Mouse (Mus musculus): ENCODE results near the gene Rmnd5a.

Gene Rmnd5a

DNA sequence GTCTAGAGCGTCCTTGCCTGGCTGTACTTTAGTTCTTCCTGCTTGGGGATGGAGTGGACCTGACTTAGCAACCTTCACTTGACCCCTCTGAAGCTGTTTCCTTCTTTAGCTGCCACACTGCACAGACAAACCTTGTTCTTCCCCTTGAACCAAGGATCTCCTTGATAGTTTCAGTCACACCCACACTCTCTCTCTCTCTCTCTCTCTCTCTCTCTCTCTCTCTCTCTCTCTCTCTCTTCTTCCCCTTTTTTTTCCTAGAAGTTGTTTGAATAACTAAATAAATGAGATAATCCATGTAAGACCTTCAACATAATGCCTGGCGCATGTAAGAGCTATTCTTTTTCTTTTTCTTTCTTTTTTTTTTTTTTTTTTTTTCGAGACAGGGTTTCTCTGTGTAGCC lies 1.7 kb upstream of the Rmnd5a start:
- DNase-seq (ENCODE audit: low spot score in 2 of 2) = no peak

DNA sequence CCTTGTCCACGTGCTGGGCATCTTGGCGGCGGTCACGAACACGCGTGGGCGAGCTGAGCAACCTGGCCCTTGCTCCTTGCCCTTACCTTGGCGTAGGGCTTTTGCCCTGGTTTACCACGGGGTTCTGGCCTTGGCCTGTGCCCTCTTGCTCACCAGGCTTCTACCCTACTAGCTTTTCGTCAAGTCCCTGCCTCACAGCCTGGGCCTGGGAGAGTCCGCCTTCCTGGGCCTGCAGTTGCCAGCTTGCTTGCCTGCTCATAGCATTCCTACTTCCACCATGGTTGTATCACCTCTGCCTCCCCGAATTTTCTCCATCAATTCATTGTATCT lies 779 bp upstream of the Rmnd5a start:
- DNase-seq (ENCODE audit: low spot score in 2 of 2) = no peak

DNA sequence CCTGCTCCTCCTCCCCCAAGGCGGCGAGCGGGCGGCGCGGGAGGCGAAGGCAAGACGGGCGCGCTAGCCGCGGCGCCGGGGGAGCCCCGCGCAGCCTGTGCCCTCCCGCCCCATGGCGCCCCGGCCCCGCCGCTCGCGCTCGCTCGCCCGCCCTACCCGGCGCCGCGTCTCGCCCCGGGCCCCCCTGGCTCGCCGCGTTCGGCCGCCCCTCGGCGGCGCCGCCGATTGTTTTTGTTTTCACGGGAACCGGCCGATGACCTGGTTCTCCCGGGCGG lies 283 bp downstream of the Rmnd5a start:
- no peak for DNase-seq (ENCODE audit: low spot score in 2 of 2)

DNA sequence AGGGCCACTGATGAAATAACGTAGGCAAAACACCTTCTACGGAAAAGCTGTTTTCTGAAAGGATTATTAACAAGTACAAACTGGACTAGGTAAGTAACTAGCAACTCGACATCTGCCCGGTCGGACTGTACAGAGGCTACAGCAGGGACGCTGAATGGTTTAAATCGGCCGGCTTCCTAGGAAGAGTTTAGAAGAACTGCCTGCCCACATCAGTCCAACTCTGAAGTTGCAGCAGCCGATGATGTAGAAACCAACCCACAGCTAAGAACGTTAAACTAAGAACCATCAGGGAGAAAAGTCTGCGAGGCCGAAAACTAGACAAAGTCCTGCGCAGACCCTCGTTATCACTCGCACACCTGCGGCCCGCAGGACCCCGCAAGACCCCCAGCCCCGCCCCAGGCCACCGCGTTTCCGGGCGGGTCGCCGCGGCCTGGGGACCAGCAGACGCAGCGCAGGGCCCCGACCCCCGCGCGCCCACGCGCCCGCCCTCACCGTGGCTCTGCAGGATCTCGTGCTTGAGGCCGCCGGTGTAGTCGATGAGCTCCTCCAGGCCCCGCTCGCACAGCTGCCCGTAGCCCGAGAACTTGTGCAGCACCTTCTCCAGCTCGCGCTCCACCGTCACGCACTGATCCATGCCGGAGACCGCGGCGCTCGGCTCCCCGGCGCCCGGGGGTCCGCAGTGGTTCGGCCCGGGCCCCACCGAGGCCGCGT lies 776 bp downstream of the Rmnd5a start:
- peak; percentile 47 to 50 for DNase-seq (ENCODE audit: low spot score in 2 of 2)

DNA sequence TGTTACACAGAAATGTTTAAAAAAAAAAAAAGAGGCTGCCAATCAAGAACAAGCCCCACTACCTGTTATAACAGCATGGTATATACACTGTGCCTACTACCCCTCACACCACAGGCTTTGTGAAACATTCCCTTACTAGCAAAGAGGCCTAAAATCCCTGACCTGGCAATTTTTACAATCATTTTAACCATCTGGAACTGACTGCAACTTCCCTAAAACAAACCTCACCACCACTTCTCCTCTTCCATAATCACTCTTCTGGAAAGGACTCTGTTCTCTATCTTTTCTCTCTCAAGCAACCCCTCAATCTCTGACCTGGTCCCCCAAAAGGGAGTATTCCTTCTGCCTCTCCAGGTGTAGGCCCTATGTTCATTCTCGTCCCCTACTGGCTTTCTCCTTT lies 2.4 kb downstream of the Rmnd5a start:
- DNase-seq (ENCODE audit: low spot score in 2 of 2) = no peak

DNA sequence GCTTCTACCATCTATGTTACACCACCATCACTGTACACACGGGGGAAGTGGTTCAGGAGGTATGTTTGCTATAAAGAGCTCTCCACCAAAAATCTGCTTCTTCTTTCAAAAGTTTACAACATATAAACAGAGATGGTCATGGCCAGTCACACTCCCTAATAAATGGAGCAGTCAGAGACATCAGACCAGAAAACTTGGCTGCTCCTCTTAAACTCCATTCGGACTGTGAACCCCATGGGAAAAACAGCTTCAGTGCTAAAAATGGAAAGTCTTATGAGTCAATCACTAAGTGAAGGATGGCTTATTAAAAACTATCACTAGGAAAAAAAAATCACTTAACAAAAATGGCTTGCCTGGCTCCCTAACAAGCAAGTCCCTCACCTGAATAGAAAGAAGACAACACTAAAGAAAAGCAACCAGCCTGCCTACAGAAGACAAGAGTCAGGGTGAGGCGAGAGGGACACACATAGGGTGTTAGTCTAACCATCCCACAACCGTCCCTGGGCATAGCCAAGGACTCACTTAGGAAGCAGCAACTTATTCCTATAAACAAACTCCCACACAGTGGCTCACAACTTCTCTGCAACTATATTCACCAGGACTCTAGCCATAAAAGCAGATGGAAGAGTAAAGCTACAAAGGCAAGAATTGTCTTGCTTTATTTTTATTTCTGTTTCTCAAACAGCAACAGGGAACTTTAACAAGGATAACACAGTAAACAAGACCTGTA lies 12.3 kb downstream of the Rmnd5a start:
- DNase-seq (ENCODE audit: low spot score in 2 of 2) = no peak

DNA sequence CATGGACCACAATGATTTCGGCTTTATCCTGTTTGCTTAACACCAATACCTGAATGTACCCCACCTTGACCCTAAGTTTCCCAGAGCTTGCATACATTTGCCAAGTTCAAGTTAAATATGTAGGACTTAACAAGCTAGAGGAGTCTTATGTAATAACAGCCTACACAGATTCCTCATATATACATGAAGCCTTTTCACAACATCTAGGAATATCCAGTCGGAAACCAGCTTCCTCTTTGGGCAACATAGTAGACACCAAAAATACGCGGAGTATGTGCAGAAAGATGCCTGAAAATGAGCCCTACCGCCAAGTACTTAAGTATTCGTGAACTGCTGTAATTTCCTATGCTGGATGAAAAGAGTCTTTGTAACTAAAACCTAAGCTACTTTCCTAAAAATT lies 14.8 kb downstream of the Rmnd5a start:
- DNase-seq (ENCODE audit: low spot score in 2 of 2) = no peak

DNA sequence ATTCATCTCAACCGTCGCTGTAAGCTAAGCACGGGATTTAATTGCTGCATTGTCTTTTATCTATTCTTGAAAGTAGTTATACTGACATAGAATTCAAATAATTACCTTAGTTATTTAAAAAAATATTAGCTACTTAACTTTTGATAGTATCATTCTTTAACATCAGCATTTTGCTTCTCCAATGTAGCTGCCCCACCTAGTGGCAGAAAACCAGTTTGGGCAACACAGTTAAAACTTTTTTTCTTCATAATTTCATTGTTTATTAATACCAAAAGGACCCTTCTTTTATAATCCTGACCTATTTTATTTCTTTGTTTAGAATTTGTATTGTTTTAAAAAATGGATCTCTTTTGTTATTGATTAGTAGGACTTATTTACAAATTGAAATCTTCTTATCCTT lies 17.3 kb downstream of the Rmnd5a start:
- no peak for DNase-seq (ENCODE audit: low spot score in 2 of 2)

DNA sequence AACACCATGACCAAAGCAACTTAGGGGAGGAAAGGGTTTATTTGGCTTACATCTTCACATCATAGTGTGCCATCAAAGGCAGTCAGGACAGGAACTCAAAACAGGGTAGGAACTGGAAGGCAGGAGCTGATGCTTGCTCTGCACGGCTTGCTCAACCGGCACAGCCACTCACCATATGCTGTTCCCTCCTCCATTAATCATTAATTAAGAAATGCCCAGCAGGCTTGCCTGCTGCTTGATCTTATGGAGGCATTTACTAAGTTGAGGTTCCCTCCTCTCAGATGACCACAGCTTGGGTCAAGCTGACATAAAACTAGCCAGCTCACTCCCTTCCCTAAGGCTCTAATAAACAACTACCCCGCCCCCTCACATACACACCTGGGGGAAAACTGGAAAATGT lies 18.3 kb downstream of the Rmnd5a start:
- no peak for DNase-seq (ENCODE audit: low spot score in 2 of 2)

DNA sequence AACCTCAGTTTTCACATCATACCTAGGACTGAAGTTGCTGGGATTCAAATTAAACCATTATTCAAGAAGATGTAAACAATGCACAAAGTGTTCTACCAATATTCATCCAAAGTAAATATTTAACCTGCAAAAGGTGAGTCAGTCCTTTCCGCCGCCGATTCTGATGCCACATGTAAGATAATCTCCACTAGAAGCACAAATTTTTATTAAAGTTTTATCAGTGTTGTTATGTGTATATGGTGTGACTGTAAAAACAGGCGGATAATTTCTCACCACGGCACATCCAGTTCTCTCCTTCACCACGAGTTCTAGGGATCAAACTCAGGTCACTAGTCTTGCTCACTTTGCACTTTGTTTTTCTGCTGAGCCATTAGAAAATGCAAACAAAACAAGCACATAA lies 19.6 kb downstream of the Rmnd5a start:
- no peak for DNase-seq (ENCODE audit: low spot score in 2 of 2)

DNA sequence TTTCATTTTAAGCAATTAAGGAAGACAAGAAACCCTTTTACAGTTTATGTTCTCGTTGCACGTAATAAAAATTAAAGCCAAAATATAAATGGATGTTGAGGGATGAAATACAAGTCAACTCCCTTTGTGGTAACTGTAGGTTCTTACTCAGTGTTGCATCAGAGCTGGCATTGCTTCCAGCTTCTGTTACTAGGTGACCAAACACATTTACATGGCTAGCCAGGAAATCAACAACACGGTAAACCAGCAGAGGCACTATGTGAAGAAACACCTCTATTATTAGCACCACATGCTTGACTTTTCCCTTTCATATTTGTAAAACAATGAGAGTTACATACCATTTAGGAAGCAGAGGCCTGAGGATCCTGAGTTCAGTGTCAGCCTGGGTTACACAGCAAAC lies 21.6 kb downstream of the Rmnd5a start:
- no peak for DNase-seq (ENCODE audit: low spot score in 2 of 2)

DNA sequence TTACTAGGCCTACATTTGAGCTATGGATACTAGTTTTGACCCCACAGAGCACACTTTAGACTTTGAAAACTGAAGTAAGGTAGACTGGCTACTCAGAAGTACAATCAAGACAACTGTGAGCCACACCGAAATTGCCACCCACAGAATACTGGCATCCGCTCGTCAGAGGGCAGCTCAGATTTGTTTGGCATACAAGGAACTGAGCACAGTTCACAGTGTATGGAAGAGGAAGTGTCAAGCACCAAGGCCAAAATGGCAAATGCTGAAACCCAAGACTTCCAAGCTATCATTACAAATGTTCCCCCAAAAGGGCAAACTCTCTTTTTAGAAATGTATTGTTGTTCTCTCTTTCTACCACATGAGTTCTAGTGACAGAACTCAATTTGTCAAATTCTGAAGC lies 25.0 kb downstream of the Rmnd5a start:
- DNase-seq (ENCODE audit: low spot score in 2 of 2) = no peak

DNA sequence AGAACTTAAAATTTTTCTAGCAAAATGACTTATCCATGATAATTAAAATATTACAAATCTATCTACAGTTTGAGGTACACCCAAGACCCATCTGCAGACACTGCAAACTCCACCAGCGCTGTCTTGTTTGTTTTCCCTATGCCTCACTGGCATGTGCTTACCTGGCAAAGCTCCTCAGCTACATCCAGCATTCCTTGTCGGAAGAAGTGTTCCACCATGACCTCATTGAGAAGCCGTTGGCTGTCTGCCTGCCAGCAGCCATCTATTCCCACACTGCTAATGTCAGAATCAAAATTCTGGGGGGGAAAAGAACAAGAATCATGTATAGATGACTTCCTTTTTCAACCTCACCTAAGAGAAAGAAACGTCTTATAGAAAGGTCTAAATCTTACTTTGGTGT lies 25.8 kb downstream of the Rmnd5a start:
- no peak for DNase-seq (ENCODE audit: low spot score in 2 of 2)

DNA sequence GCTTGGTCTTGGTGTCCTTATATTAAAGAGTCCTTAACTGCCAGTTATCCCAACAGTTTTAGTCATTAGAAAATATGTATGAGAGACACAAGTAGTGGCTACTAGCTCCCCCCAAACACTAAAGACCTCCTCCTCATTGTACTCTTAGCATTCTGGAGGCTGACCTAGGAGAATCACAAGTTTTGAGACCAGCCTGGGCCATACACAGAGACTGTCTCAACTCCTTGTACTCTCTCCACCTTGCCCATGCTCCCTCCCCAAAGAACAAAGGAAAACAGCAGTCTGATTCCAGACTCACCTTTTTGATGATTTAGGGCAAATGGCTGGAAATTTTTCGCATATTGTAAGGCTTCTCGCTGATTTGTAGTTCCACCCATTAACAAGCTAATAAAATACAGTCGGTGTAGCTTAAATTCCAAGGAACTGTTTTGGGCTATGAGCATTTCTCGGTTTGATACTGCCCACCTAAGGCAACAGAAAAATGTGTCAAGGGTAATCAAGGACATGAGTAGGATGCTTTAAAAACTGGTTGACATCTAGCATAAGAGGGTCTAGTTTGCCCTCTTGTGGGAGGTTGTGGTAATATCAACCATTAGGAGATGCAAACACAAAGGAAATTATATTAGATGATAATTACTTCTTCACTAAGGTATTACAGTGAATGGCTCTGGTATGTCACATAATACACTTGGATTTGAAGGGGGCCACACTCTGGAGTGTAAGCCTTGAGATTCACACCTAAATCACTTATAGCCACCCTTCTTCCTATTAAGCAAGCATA lies 41.4 kb downstream of the Rmnd5a start:
- DNase-seq (ENCODE audit: low spot score in 2 of 2) = peak in 1 of 2 experiments; percentile 30

DNA sequence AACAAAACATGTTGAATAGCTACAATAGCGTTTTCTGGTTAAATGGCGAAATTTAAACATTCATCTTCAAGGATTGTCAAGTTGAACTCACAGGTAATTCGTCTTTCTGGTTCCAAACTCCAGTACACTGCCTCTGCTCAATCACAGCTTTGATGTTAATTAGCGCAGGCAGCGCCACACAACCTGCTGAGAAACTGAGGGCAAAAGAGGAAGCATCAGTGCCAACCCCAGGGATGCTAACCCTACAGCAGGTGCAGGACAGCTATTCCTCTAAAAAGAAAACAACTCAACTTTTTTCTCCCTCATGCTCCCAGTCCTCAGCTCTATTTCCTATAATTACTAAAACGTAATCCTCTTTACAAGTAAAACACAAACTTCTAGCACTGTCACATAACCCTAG lies 43.7 kb downstream of the Rmnd5a start:
- DNase-seq (ENCODE audit: low spot score in 2 of 2) = no peak

DNA sequence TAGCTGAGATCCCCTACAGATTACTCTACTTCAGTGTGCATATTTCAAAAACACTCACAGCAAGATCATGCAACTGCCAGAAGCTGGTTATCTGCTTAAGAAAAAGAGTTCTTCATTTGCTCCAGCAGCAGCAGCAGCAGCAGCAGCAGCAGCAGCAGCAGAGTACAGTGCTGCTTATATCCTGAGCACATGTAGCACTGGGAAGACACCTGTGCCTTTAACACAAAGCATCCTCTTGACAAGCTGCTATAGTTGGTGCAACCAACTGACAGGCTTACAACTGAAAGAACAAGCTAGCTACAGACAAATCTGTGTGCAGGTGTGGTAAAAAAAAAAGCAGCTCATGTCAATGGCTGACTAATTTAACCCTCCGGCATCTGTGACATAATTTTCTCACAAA lies 44.4 kb downstream of the Rmnd5a start:
- no peak for DNase-seq (ENCODE audit: low spot score in 2 of 2)

DNA sequence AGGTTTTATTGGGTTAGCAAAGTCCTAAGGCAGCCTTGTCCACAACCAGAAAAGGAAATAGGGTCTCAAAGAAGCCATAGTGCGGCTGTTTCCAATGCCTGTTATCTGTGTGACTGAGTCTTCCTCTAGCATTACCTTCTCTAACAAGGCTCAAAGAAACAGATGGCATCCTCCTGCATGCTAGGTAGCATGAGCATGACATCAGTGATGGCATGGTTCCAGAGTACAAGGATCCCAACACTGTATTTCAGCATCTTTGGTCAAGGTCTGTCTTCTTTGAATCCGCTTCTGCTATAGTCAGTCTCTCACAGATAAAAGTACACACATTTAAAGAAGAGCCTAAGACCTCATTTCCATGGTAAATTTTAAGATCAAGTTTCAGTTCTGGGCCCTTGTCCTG lies 49.9 kb downstream of the Rmnd5a start:
- no peak for DNase-seq (ENCODE audit: low spot score in 2 of 2)

DNA sequence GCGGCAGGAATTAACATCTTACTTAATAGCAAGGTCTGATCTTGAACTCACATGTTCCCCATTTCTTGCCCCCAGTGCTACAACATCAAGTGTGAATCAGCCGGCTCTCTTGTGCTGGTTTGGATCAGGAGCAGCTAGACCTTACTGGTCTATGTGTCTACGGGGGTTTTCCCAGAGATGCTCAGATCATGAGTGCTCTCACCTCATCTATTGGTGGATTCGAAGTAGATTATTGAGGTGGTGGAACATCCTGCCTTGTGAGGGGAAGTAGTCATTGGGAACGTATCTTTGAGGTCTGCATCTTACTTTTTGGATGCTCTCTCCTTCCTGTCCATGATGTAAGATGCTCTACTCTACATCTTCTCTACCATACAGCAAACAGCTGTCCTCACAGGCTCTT lies 58.8 kb downstream of the Rmnd5a start:
- DNase-seq (ENCODE audit: low spot score in 2 of 2) = no peak

DNA sequence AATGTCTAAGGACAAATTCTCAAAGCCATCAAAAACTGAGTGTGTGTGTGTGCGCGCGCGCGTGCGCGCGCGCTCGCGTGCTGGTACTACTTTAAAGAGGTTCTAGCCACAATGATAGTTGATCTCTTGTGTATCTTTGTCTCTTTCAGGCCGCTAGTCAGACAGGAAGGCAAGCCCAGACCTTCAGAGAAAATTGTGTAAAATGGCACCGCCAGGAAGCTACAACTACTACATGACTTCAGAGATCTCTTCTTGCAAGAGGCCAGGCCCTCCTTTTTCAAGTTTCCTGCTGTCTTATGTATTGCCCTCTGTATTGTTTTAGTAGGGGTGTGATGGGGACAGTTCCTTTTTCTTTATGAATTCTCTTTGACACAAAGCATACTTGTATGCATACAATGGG lies 63.7 kb downstream of the Rmnd5a start:
- no peak for DNase-seq (ENCODE audit: low spot score in 2 of 2)

DNA sequence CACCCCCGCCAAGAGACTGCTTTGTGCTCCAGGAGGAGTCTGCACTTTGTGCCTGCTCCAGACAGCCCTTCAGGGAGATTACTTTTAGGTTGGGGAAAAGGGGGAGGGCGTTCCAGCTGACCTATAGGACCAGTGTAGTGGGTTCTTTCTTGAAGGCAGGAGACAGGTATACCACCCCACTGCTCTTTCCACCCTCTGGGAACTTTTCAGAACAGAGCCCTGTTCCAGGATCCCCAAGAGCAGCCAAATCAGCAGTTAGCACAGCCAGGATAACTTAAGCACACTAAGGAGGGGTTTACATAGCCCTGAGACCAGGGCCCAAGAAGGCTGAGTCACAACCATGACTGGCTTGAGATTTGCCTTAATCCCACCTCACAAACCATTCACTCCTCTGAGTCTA lies 65.5 kb downstream of the Rmnd5a start:
- no peak for DNase-seq (ENCODE audit: low spot score in 2 of 2)

DNA sequence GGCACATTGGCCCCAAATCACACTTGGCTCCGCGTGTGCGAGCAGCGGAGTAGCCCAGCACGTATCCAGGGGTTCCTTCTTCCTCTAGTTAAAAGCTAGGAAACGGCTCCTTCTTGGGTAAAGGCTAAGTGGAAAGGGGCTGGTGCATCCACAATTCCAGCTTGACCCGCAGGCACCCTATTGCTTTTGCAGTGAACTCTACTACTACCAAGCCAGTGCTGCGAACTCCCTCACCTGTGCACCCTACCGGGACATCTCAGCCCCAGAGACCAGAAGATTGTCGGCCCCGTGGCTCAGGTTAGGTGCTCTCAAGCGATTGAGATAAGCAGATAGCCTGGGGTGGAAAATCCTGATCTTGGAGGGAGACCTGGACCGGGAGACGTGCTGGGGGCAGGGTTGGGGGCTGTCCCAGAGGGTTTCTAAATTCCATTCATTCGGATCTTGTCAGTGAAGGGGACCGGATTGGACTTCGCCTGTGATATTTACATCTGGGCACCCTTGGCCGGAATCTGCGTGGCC lies 66.1 kb downstream of the Rmnd5a start:
- no peak for DNase-seq (ENCODE audit: low spot score in 2 of 2)

DNA sequence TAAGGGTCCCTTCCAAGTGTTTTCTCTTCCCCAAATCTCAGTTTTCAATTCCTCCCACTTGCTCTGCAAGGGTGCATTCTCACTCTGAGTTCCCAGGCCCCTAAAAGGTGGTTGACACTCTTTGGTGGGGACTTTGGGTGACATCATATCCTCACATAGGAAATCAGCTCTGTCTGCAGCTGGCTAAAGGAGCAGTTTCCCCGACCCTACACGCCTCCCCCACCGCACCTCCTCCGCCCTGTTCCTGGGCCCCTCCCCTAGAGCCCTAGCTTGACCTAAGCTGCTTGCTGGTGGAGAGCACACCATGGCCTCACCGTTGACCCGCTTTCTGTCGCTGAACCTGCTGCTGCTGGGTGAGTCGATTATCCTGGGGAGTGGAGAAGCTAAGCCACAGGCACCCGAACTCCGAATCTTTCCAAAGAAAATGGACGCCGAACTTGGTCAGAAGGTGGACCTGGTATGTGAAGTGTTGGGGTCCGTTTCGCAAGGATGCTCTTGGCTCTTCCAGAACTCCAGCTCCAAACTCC lies 67.1 kb downstream of the Rmnd5a start, which contains the start of gene Cd8a:
TSS of gene Cd8a (plus strand) at position 179 of the 527 bp plus-strand sequence.
- no peak for DNase-seq (ENCODE audit: low spot score in 2 of 2)
